Mouse (Mus musculus): Measurements from ENCODE around the gene Dhrs4. TPM values are rescaled to one million over a fixed set of nuclear protein-coding genes. Genes with fewer than 3 reads are reported as not detected.

The Dhrs4 gene
- polyA plus RNA-seq, 1 experiment from 2014 or later: 36.5 TPM

DNA sequence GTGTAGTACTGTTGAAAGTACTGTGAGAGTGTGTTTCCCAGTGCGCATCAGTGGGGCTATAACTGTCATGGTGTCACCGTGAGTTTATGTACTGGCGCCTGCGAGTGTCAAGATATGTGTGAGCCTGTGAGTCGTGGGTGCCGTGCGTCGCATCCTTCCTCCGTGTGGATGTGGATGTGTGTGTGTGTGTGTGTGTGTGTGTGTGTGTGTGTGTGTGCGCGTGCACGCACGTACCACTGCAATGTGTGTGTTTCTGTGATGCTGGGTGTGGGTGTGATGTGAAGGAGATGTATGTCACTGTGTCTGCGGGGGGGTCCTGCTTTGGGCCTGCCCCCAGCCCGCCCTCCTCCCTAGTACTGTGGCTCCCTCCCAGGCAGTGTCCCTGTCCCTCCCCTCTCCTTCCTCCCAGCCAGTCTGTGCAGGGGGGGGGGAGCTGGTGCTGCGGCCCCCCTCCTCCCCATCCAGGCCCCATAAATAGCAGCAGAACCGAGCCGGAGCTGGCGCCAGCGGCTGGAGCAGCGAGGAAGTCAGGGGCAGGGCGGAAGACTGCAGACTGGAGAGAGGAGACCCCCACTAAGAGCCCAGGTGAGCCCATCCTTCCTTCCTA is 31.7 kb downstream of the Dhrs4 start, which contains the start of gene Cpne6:
Gene Cpne6 (plus strand): TSS at position 321 of the 607 bp plus-strand sequence.
- Histone ChIP-seq H3K4me2 (ENCODE audit: low read depth) (no peak within 1 kb of the TSS), H3K4me1 (ENCODE audit: control insufficient read depth, insufficient read depth, low read length) (no peaks in the 10 kb centered on the region), H3K27ac (ENCODE audit: low read depth, low read length) (no peak within 1 kb of the TSS), H3K4me3 (ENCODE audit: low read depth, low read length) (no peak within 1 kb of the TSS), H3K36me3 (ENCODE audit: control insufficient read depth, insufficient read depth, low read length) (no peaks in the 10 kb centered on the region), H3K9me3 (ENCODE audit: control insufficient read depth, low read length) (no peaks in the 10 kb centered on the region), H3K27me3 (ENCODE audit: control insufficient read depth, insufficient read depth, low read length) (no peaks in the 10 kb centered on the region), H3K9ac (ENCODE audit: low read length) (no peak within 1 kb of the TSS)
- ATAC-seq (ENCODE audit: insufficient read depth, low FRiP score, low TSS enrichment) (no peak), DNase-seq (ENCODE audit: low spot score) (no peak)
- 73% methylated on average over 21 of the region's 22 CpGs for WGBS

DNA sequence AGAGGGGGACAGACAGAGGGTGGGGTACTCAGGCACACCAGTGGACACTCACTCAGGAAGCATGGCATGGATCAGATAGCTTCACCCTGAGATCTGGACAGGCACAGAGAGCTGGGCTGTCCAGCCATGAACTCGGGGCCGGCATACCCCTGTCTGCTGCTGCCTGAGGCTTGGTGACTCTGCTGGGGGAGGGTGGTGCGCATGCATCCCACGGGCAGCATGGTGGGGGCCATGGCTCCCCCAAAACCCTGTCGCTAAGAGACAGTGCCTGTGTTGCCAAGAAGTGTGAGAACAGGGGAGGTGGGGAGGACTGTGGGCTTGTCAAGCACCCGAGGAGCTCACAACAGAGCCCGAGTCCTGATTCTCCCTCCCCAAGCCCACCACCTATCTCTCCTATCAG is 32.5 kb downstream of the Dhrs4 start:
- H3K4me1 ChIP-seq (ENCODE audit: control insufficient read depth, insufficient read depth, low read length): no peaks in the 10 kb centered on the region
- H3K4me3 ChIP-seq (ENCODE audit: low read depth, low read length): no peak overlapping the region
- no peaks in the 10 kb centered on the region for H3K27me3 ChIP-seq (ENCODE audit: control insufficient read depth, insufficient read depth, low read length)
- DNase-seq (ENCODE audit: low spot score) (no peak), ATAC-seq (ENCODE audit: insufficient read depth, low FRiP score, low TSS enrichment) (no peak)
- 73% methylated on average over 7 of the region's 7 CpGs for WGBS
- no peak overlapping the region for H3K27ac ChIP-seq (ENCODE audit: low read depth, low read length)
- H3K9ac ChIP-seq (ENCODE audit: low read length): no peak overlapping the region
- H3K36me3 ChIP-seq (ENCODE audit: control insufficient read depth, insufficient read depth, low read length): no peaks in the 10 kb centered on the region
- H3K4me2 ChIP-seq (ENCODE audit: low read depth): no peak overlapping the region
- no peaks in the 10 kb centered on the region for H3K9me3 ChIP-seq (ENCODE audit: control insufficient read depth, low read length)

DNA sequence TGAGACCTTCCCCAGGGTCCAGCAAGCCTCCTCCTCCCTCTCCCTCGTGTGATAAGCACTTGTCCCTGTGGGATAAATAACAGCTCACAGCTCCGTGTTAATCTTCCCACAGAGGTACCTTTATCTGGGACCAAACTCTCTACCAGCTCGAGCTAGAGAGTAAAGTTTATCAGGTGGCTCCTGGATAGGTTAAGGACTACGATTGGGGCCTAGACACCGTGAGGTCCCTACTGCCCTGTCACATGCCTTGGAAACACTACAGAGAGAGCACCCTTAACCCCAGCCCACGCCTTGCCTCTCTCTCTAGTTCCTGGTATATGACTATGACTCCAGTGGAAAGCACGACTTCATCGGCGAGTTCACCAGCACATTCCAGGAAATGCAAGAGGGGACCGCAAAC is 35.4 kb downstream of the Dhrs4 start:
- 75% methylated on average over 10 of the region's 10 CpGs for WGBS
- Histone ChIP-seq H3K4me2 (ENCODE audit: low read depth) (no peak overlapping the region), H3K4me1 (ENCODE audit: control insufficient read depth, insufficient read depth, low read length) (peaks cover under 1% of the 10 kb centered on the region), H3K4me3 (ENCODE audit: low read depth, low read length) (no peak overlapping the region), H3K9me3 (ENCODE audit: control insufficient read depth, low read length) (no peaks in the 10 kb centered on the region), H3K27me3 (ENCODE audit: control insufficient read depth, insufficient read depth, low read length) (no peaks in the 10 kb centered on the region), H3K9ac (ENCODE audit: low read length) (no peak overlapping the region), H3K36me3 (ENCODE audit: control insufficient read depth, insufficient read depth, low read length) (no peaks in the 10 kb centered on the region), H3K27ac (ENCODE audit: low read depth, low read length) (no peak overlapping the region)
- ATAC-seq (ENCODE audit: insufficient read depth, low FRiP score, low TSS enrichment) (no peak), DNase-seq (ENCODE audit: low spot score) (no peak)

DNA sequence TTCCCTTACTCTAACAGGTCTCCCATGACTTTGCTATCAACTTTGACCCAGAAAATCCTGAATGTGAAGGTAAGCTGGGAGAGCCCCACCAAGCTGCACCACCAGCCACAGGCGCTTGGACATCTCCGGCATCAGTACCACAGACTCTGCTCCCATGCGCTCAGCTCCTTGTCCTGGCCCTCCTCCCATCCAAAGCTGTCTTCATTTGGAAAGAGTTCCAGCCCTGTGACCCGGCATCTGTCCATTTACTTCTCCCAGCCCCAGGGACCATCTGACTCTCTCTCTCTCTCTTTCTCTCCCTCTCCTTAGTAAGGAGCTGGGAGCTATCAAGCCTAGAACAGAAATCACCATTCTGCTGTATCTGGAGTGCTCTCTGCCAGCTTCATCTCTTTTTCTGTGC is 37.3 kb downstream of the Dhrs4 start:
- no peak for DNase-seq (ENCODE audit: low spot score)
- H3K9ac ChIP-seq (ENCODE audit: low read length): no peak overlapping the region
- H3K27me3 ChIP-seq (ENCODE audit: control insufficient read depth, insufficient read depth, low read length): no peaks in the 10 kb centered on the region
- ATAC-seq (ENCODE audit: insufficient read depth, low FRiP score, low TSS enrichment): no peak
- WGBS: 90% methylated on average over 4 of the region's 4 CpGs
- peaks cover 15% of the 10 kb centered on the region for H3K4me1 ChIP-seq (ENCODE audit: control insufficient read depth, insufficient read depth, low read length)
- H3K4me3 ChIP-seq (ENCODE audit: low read depth, low read length): no peak overlapping the region
- H3K27ac ChIP-seq (ENCODE audit: low read depth, low read length): no peak overlapping the region
- no peaks in the 10 kb centered on the region for H3K36me3 ChIP-seq (ENCODE audit: control insufficient read depth, insufficient read depth, low read length)
- H3K4me2 ChIP-seq (ENCODE audit: low read depth): no peak overlapping the region
- no peaks in the 10 kb centered on the region for H3K9me3 ChIP-seq (ENCODE audit: control insufficient read depth, low read length)

DNA sequence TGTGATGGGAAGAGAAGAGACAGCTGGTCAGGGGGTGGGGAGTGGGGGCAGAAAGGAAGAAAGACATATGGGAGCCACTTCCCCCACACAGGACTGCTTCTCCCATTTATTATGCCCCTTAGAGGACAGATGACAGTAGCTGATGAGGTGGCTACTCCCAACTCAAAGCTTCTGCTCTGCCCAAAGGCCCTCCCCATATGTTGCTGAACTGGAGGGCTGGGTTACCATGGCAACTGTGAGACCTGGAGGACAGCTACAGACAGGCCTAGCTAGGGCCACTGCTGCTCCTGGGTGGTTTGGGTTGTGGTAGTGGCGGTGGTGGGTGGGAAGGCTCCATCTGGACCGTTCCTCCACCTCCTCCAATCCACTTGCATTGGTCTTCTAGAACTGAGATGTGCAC is 40.3 kb downstream of the Dhrs4 start:
- DNase-seq (ENCODE audit: low spot score): peak; percentile 64

DNA sequence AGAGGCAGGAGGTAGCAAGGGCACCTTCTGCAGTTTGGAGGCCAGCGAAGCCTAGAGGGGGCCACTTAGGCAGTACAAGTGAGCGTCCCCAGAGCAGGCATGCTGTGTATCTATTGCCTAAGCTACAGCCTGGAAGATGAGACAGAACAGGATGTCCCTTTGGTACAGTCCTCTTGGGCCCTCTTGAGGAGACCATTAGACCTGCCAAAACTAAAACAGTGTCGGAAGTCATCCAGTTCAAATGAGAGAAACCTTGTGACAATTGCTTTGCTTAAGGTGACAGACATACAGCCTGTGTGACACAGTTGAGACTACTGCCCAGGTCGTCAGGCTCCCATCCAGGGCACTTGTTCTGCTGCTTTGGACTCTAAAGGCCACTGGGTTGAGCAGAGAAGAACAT is 41.0 kb downstream of the Dhrs4 start:
- peaks cover 4% of the 10 kb centered on the region; the same call in 1 of the 2 replicates for H3K27me3 ChIP-seq (ENCODE audit: control insufficient read depth, insufficient read depth, low read length)
- no peak overlapping the region for H3K4me2 ChIP-seq (ENCODE audit: low read depth)
- no peak for ATAC-seq (ENCODE audit: insufficient read depth, low FRiP score, low TSS enrichment)
- peaks cover 18% of the 10 kb centered on the region for H3K4me1 ChIP-seq (ENCODE audit: control insufficient read depth, insufficient read depth, low read length)
- no peaks in the 10 kb centered on the region for H3K9me3 ChIP-seq (ENCODE audit: control insufficient read depth, low read length)
- DNase-seq (ENCODE audit: low spot score): no peak
- no peak overlapping the region for H3K4me3 ChIP-seq (ENCODE audit: low read depth, low read length)
- H3K36me3 ChIP-seq (ENCODE audit: control insufficient read depth, insufficient read depth, low read length): no peaks in the 10 kb centered on the region
- 54% methylated on average over 4 of the region's 4 CpGs for whole genome bisulfite sequencing
- no peak overlapping the region for H3K27ac ChIP-seq (ENCODE audit: low read depth, low read length)
- no peak overlapping the region for H3K9ac ChIP-seq (ENCODE audit: low read length)

More for the DNA sequence above, 40.3 kb downstream of the Dhrs4 start:
- 39% methylated on average over 2 of the region's 2 CpGs for WGBS
- ATAC-seq (ENCODE audit: insufficient read depth, low FRiP score, low TSS enrichment): peak; percentile 85
- 0 out of 2 replicates have a peak overlapping the region, but pooled peaks have one; percentile 20 for H3K27ac ChIP-seq (ENCODE audit: low read depth, low read length)
- H3K9ac ChIP-seq (ENCODE audit: low read length): no peak overlapping the region
- no peaks in the 10 kb centered on the region for H3K36me3 ChIP-seq (ENCODE audit: control insufficient read depth, insufficient read depth, low read length)
- no peaks in the 10 kb centered on the region for H3K9me3 ChIP-seq (ENCODE audit: control insufficient read depth, low read length)
- H3K27me3 ChIP-seq (ENCODE audit: control insufficient read depth, insufficient read depth, low read length): peaks cover 4% of the 10 kb centered on the region; the same call in 1 of the 2 replicates
- no peak overlapping the region for H3K4me2 ChIP-seq (ENCODE audit: low read depth)
- peaks cover 18% of the 10 kb centered on the region for H3K4me1 ChIP-seq (ENCODE audit: control insufficient read depth, insufficient read depth, low read length)
- no peak overlapping the region for H3K4me3 ChIP-seq (ENCODE audit: low read depth, low read length)

DNA sequence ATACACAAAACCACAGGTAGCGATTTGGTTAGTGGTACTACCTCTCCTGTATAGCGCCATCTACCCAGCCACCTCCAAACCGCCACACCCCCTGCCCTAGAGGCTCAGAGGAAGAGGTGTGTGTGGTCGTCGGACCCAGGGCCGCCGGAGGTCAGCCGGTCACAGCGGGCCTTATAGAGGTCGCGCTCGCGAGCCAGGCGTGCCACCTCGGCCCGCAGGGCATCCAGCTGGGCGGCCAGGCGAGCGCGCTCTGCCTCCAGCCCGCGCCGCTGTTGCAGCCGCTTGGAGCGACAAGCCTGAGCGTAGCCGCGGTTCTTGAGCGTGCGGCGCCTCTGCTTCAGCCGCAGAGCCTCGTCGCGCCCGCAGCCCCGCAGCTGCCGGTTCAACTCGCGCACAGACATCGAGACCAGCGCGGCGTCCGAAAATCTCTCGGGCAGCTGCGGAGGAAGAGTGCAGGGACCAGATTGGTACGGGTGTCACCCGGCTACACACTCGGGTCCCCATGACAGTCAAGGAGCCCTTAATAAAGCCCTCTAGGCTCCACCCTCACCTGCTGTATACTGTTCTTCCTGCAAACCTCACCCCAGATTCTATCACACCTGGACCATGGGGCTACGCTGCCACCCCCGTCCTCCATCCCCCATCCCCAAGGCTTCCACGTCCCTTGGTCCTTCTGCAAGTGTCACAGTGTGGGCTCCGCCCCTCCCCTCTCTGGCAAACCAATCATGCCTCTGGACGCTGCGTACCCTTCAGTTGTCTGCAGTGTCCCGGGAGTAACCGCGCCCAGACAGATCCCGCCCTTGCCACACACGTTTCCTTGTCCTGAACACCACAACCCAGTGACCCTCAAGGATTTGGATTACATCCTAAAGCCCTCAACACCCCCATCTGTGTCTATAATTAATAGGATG is 42.1 kb downstream of the Dhrs4 start:
- peak; percentile 60 for DNase-seq (ENCODE audit: low spot score)
- under 1% methylated on average over 61 of the region's 61 CpGs for WGBS
- H3K4me2 ChIP-seq (ENCODE audit: low read depth): peak overlapping the region; percentile 88
- H3K4me3 ChIP-seq (ENCODE audit: low read depth, low read length): peak overlapping the region; percentile 48
- peaks cover 18% of the 10 kb centered on the region for H3K4me1 ChIP-seq (ENCODE audit: control insufficient read depth, insufficient read depth, low read length)
- no peaks in the 10 kb centered on the region for H3K9me3 ChIP-seq (ENCODE audit: control insufficient read depth, low read length)
- H3K36me3 ChIP-seq (ENCODE audit: control insufficient read depth, insufficient read depth, low read length): no peaks in the 10 kb centered on the region
- peak overlapping the region; percentile 16 for H3K9ac ChIP-seq (ENCODE audit: low read length)
- H3K27ac ChIP-seq (ENCODE audit: low read depth, low read length): 0 out of 2 replicates have a peak overlapping the region, but pooled peaks have one; percentile 39
- peak; percentile 82 for ATAC-seq (ENCODE audit: insufficient read depth, low FRiP score, low TSS enrichment)
- H3K27me3 ChIP-seq (ENCODE audit: control insufficient read depth, insufficient read depth, low read length): peaks cover 4% of the 10 kb centered on the region; the same call in 1 of the 2 replicates

DNA sequence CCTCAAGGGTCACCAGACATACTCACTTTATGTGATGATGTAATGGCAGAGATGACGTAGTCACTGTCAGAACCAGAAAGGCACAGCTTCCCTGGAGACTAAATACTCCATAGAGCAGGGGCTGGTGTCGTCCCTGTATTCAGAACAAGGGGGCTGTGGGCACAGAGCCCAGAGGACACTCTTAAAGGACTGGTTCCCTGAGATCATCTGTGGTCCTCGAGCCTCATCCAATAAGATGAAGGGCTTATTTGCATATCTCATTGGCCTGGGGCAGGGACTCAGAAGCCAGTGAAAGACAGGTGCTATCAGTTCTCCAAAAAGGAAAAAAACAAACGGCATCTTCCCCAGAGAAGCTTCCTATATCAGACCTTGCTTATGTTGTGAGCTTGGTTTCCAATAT is 45.5 kb downstream of the Dhrs4 start:
- Histone ChIP-seq H3K9ac (ENCODE audit: low read length) (no peak overlapping the region), H3K36me3 (ENCODE audit: control insufficient read depth, insufficient read depth, low read length) (no peaks in the 10 kb centered on the region), H3K4me3 (ENCODE audit: low read depth, low read length) (no peak overlapping the region), H3K4me1 (ENCODE audit: control insufficient read depth, insufficient read depth, low read length) (peaks cover 17% of the 10 kb centered on the region), H3K27ac (ENCODE audit: low read depth, low read length) (no peak overlapping the region), H3K4me2 (ENCODE audit: low read depth) (no peak overlapping the region), H3K27me3 (ENCODE audit: control insufficient read depth, insufficient read depth, low read length) (peaks cover 4% of the 10 kb centered on the region; the same call in 1 of the 2 replicates), H3K9me3 (ENCODE audit: control insufficient read depth, low read length) (no peaks in the 10 kb centered on the region)
- no peak for DNase-seq (ENCODE audit: low spot score)
- 53% methylated on average over 4 of the region's 4 CpGs for WGBS
- no peak for ATAC-seq (ENCODE audit: insufficient read depth, low FRiP score, low TSS enrichment)

Data from neural tube, embryonic 11.5 days (tissue).